Mouse (Mus musculus) lung, postnatal 0 days (tissue): ENCODE measurements around the gene Opn3. TPM values are rescaled to one million over a fixed set of nuclear protein-coding genes. Genes with fewer than 3 reads are reported as not detected.

Experiments
- ATAC-seq: fragments of 200-750 bp; cut with Nextera tagmentation; 2 replicates; pipeline ENCODE4 v1.8.0; 2017; ENCODE audit warnings: moderate library complexity
- DNase-seq: peaks from one replicate; pipeline ENCODE4 v3.0.0-alpha.2; 2016; ENCODE audit warnings: low spot score
- H3K27ac ChIP-seq: fragments of 300-500 bp; sonication (generic); 2 replicates; pipeline ENCODE4 v1.5.1; 2014; ENCODE audit warnings: antibody characterized with exemption, mild to moderate bottlenecking, low read length, mixed read lengths
- H3K27me3 ChIP-seq: fragments of 300-500 bp; sonication (generic); replicated peaks from 2 replicates; pipeline ENCODE4 v1.6.1; 2014; ENCODE audit warnings: low read length, mixed read lengths; ENCODE audit not compliant: insufficient read depth
- H3K36me3 ChIP-seq: fragments of 300-500 bp; sonication (generic); 2 replicates; pipeline ENCODE4 v1.6.1; 2014; ENCODE audit warnings: low read length, mixed read lengths; ENCODE audit not compliant: insufficient read depth
- H3K4me1 ChIP-seq: fragments of 300-500 bp; sonication (generic); 2 replicates; pipeline ENCODE4 v1.6.1; 2014; ENCODE audit warnings: antibody characterized with exemption, low read depth, low read length, mixed read lengths; ENCODE audit not compliant: insufficient read depth
- H3K4me2 ChIP-seq: fragments of 300-500 bp; sonication (generic); replicated peaks from 2 replicates; pipeline ENCODE4 v1.6.1; 2014; ENCODE audit warnings: low read depth, mild to moderate bottlenecking, low read length, moderate library complexity, mixed read lengths
- H3K4me3 ChIP-seq: fragments of 300-500 bp; sonication (generic); 2 replicates; pipeline ENCODE4 v1.5.1; 2014; ENCODE audit warnings: low read depth, low read length
- H3K9ac ChIP-seq: fragments of 300-500 bp; sonication (generic); replicated peaks from 2 replicates; pipeline ENCODE4 v1.6.1; 2014; ENCODE audit warnings: low read depth, mild to moderate bottlenecking
- H3K9me3 ChIP-seq: fragments of 300-500 bp; sonication (generic); 2 replicates; pipeline ENCODE4 v1.6.1; 2016; ENCODE audit warnings: low read length, mixed read lengths
- CTCF ChIP-seq: IDR thresholded peaks from 2 replicates; pipeline ENCODE4 v1.5.1; 2016; ENCODE audit warnings: antibody characterized with exemption, mild to moderate bottlenecking
- EP300 ChIP-seq: IDR thresholded peaks from 2 replicates; pipeline ENCODE4 v1.6.1; 2016; ENCODE audit warnings: antibody characterized with exemption, mild to moderate bottlenecking, control low read depth
- WGBS: fragments of 180-500 bp; shearing (Covaris S2); extraction: QIAGEN DNeasy Blood & Tissue Kit; methylation state at CpG from one replicate; pipeline ENCODE4 v1.1.7; 2014; 5-methylcytosine and 5-hydroxymethylcytosine counted together
- polyA plus RNA-seq: library from polyadenylated mRNA; unstranded; fragments of >200 nt; fragmentation: Nextera tagmentation; extraction: Ambion mirVana; gene quantifications from 2 replicates; pipeline ENCODE4 v1.2.1, GENCODE M21; 2015

The Opn3 gene
- polyA plus RNA-seq, 1 experiment from 2014 or later = 3.5 TPM

DNA sequence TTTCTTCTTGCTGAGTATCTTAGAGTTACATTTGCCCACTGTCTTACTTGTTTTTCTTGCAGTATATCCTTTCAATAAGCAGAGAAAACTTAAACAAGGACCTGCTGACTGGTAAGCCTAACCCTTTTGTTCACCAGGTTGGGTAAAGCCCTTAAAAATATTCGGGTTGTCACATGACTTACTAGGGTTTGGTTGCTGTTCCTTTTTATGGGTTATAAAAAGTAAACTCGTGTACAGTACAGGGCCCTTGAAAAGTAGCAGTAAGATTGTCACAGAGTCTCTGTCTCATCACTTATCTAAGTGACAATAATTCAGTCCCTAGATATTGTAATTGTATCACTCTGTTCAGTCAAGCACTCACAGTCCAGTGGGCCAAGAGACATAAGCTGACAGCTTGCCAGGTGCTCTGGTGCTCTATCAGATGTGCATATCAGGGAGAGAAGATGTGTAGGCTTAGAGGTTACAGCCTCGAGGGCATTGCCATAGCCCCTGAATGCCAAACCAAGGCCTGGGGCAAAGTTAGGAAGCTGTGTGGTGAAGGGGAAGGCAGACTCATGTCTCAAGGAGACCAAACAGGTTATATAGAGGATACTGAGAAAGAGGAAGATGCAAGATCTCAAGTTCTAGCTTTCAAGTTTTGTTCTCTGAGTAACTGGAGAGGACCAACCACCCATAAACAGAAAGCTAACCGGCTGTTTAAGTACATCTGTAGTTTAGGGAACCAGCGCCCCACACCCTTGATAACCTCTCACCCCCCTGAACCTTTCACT, 48.9 kb downstream of the Opn3 start:
- no peak overlapping the region for H3K27ac ChIP-seq
- no peak overlapping the region for H3K9ac ChIP-seq
- H3K4me3 ChIP-seq = no peak overlapping the region
- TF ChIP-seq CTCF (no peak), EP300 (no peak)
- DNase-seq (no peak), ATAC-seq (no peak)
- 50% methylated on average over 5 of the region's 5 CpGs for WGBS
- no peaks in the 10 kb centered on the region for H3K4me1 ChIP-seq
- H3K4me2 ChIP-seq = no peak overlapping the region
- no peaks in the 10 kb centered on the region for H3K36me3 ChIP-seq
- no peaks in the 10 kb centered on the region for H3K27me3 ChIP-seq
- H3K9me3 ChIP-seq = no peaks in the 10 kb centered on the region

DNA sequence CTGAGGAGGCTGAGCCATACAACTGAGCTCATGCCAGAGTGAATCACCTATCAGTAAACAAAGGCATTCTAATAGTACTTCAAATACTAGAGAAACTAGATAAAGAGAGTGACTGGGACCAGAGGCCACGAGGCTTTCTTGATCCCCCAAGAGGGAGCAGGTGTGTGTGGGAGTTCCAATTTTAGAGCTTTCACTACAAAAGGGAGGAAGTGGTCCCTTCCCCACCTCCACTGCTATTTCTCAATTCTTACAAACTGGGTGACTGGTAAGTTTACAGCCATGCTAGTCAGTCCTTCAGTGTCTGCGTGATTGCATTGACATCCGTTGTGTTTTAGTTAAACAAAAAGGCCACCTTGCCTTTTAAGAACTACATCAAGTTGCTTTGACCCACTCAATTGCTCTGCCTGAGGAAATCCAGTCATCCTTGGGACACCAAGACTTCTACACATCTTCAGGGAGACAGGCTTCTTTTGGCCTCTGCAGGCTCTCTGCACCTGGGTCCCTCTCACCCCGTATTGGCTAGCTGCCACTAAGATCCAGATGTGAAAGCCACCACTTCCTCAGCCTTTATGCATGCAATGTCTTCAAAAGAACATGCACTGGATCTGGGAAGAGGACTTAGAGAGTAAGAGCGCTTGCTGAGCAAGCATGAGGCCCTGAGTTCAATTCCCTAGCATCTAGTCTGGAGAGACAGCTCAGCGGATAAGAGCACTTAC, 52.0 kb downstream of the Opn3 start:
- ATAC-seq = no peak

DNA sequence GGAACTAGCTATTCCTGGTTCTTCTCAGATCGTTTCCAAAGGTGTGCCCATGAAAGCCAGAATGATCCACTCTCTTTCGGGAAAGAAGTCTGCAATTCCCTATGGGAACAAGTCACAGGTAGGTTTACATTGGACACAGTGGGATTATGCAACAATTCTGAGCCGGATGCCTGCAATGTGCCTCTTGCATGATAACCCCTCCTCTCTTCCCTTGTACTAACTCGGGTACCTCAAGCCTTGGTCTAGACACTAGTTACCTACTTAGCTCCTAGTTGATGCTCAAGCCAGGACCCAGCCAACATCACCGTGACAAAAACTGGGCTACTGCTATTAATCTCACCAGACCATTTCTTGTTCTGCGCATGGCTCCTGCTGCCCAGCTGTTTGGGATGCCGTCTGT, 53.5 kb downstream of the Opn3 start:
- Histone ChIP-seq H3K9ac (no peak overlapping the region), H3K27ac (no peak overlapping the region), H3K27me3 (no peaks in the 10 kb centered on the region), H3K36me3 (no peaks in the 10 kb centered on the region), H3K9me3 (no peaks in the 10 kb centered on the region), H3K4me1 (no peaks in the 10 kb centered on the region), H3K4me3 (no peak overlapping the region), H3K4me2 (no peak overlapping the region)
- TF ChIP-seq CTCF (no peak), EP300 (no peak)
- DNase-seq (no peak), ATAC-seq (no peak)
- WGBS = 80% methylated on average over 7 of the region's 7 CpGs

More for the DNA sequence above, 52.0 kb downstream of the Opn3 start:
- Histone ChIP-seq H3K4me1 (no peaks in the 10 kb centered on the region), H3K9me3 (no peaks in the 10 kb centered on the region), H3K9ac (no peak overlapping the region), H3K4me3 (no peak overlapping the region), H3K27ac (no peak overlapping the region), H3K36me3 (no peaks in the 10 kb centered on the region), H3K4me2 (no peak overlapping the region), H3K27me3 (no peaks in the 10 kb centered on the region)
- no peak for TF ChIP-seq EP300
- no peak for TF ChIP-seq CTCF
- no peak for DNase-seq
- WGBS = 66% methylated on average over 6 of the region's 6 CpGs

DNA sequence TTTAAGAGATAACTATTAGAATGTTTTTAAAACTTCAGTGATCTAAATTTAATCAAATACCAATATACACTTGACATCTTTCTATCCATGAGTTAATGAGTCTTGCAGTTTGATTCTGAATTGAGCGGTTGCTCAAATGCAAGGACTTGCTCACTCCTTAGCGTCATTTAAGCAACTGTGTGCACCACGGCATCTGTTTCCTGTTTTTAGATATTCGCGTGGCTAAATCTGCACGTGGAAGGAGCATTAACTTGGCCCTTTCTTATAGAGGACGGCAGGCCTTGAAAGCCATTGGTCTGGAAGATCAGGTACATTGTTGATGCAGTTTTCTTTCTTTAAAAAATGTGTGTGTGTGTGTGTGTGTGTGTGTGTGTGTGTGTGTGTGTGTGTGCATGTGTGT, 54.9 kb downstream of the Opn3 start:
- Histone ChIP-seq H3K27ac (no peak overlapping the region), H3K9me3 (no peaks in the 10 kb centered on the region), H3K36me3 (no peaks in the 10 kb centered on the region), H3K4me1 (no peaks in the 10 kb centered on the region), H3K9ac (no peak overlapping the region), H3K27me3 (no peaks in the 10 kb centered on the region), H3K4me2 (no peak overlapping the region), H3K4me3 (no peak overlapping the region)
- no peak for ATAC-seq
- WGBS = 56% methylated on average over 7 of the region's 7 CpGs
- TF ChIP-seq CTCF = no peak
- TF ChIP-seq EP300 = no peak
- no peak for DNase-seq

DNA sequence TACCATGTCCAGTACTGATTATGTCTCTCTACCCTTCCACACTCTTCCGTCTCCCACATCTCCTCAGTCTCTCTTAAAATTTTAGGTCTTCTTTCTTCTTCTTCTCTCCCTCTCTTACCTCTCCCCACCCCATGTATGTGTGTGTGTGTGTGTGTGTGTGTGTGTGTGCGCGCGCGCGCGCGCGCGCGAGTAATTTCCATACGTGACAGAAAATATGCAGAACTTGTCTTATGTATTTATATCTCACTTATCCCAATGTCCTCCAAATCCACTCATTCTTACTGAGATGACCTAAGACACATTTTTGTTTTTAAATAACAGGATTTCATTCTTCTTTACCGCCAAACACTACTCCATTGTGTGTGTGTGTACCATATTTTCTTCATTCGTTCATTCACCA, 60.1 kb downstream of the Opn3 start:
- Histone ChIP-seq H3K4me1 (no peaks in the 10 kb centered on the region), H3K9me3 (no peaks in the 10 kb centered on the region), H3K27ac (no peak overlapping the region), H3K4me3 (no peak overlapping the region), H3K4me2 (no peak overlapping the region), H3K27me3 (no peaks in the 10 kb centered on the region), H3K9ac (no peak overlapping the region), H3K36me3 (no peaks in the 10 kb centered on the region)
- TF ChIP-seq EP300 (no peak), CTCF (no peak)
- no peak for ATAC-seq
- DNase-seq = no peak
- 94% methylated on average over 14 of the region's 14 CpGs for whole genome bisulfite sequencing

DNA sequence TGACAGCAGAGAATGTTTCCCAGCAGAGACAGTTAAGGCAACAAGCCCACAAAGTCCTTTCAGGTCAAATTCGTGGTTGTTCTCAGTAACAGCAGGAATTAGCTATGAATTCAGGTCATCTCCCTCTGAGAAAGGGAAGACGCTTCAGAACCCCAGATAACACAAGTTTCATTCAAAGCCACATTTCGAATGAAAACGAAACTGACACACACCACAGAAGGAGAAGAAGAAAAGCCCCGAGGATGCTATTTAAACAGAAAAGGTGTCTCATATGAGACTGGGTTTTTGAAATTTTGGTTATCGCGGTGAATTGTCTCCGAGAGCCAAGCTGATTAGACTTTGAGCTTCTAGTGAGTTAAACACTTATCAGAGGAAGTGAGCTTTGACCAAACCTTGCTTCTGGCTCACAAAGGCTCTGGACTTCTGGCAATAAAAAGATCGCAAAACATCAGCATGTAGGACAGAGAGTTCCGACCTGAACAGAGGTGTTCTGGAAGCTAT, 60.8 kb downstream of the Opn3 start:
- H3K4me2 ChIP-seq = no peak overlapping the region
- 68% methylated on average over 10 of the region's 10 CpGs for WGBS
- H3K4me1 ChIP-seq = no peaks in the 10 kb centered on the region
- H3K27me3 ChIP-seq = no peaks in the 10 kb centered on the region
- no peak overlapping the region for H3K4me3 ChIP-seq
- ATAC-seq (no peak), DNase-seq (no peak)
- H3K9ac ChIP-seq = no peak overlapping the region
- H3K27ac ChIP-seq = no peak overlapping the region
- H3K36me3 ChIP-seq = no peaks in the 10 kb centered on the region
- H3K9me3 ChIP-seq = no peaks in the 10 kb centered on the region
- TF ChIP-seq CTCF (no peak), EP300 (no peak)
